Mouse (Mus musculus) lung, postnatal 36 days (tissue): ENCODE results near the gene Tspan4.

ENCODE experiments used
- DNase-seq: peaks from one replicate; pipeline ENCODE4 v3.0.0; 2022; ENCODE audit warnings: mixed read lengths

Gene Tspan4

GRCm38 (mm10) chr7:141475011-141475804 is at the start of gene Tspan4, which contains the start of gene Polr2l:
Tspan4 (plus strand) TSS chr7:141475240.
Polr2l (minus strand) TSS chr7:141475132.
- DNase-seq: peak; percentile 89

DNA sequence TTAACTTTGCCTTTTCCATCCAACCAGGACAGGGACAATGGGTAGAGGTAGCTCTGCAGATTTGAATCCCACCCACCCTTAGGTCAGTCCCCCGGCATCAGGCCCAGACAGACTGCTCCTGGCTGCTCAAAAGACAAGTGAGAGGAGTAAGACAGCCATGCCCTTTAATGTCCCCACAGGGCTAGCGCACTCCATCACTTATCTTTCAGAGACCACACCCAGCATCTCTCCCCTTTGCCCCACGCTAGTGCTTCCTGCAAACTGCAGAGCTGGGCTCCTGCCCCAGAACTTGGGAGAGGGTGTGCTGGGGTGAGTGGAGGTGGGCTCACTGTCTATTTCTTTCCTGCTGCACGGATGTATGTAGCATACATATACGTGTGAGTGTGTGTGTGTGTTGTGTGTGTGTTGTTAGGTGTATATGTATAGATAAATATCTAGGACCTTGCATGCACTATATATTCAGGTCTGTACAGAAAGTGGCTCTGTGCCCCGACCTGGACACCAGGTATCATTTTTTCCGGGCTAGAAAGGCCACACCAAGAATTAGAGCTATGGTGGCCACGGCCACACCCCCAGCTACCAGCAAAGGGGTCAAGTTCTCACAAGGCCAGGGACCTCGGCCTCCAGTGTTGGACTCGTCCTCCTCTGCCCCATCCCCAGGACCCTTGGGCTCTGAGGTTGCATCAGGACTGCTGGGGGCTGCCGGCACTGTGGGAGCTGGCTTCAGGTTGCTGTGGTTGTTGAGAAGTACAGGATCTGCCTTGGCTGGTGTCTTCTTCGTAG is 47.9 kb upstream of the Tspan4 start:
- DNase-seq: no peak

DNA sequence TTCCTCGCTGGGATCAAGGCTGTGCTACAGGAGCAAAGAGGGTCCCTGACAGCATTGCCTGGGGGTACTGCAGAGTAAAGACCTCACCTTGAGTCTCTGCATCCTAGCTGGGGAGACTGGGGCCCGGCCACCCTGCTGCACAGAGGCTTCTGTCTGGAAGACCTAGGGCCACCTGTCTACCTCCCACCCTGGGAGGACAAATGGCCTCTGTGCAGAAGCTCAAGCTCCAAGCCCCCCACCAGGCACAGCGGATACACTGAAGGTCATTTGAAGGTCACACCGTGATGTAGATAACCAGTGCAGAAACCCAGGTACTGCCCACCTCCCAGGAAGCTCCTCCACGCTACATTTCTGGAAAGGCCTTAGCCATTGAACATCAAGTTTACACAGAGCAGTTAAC is 46.3 kb upstream of the Tspan4 start:
- no peak for DNase-seq

GRCm38 (mm10) chr7:141429310-141429709 is 45.7 kb upstream of the Tspan4 start, which contains the start of gene Cend1:
Cend1 (minus strand) TSS chr7:141429491.
- peak; percentile 54 for DNase-seq

DNA sequence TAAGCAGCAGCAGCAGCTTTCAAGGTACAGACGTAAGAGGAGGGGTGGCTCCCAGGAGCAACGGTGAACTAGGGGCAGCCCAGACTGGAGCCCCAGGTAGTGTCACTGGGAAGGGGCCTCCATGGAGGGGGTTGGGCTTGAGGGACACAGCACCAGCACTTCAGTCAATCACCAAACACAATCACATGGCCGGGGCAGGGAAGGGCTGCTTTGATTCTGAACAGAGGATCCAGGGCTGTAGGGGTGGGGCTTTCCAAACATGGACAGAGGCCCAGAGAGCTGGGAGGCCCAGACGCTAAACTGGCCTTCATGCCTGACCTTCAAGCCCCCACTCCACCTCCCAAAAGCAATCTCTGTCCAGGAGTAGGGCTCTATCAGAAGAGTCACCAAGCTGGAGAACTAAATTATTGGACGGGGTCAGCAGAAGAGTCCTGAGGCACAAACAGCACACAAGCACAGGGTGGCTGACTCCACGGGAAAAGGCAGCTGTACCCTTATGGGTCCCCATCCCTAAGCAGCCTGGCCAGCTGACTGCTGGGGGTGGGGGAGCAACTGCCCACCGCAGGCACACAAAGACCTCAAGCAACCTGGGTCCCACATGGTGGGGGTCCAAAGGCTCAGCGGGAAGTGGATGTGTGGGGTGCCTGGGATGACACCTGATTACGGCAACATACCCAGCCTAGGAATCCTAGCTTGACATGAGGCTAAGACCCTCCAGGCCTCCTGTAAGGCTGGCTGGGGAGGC is 45.0 kb upstream of the Tspan4 start:
- no peak for DNase-seq

DNA sequence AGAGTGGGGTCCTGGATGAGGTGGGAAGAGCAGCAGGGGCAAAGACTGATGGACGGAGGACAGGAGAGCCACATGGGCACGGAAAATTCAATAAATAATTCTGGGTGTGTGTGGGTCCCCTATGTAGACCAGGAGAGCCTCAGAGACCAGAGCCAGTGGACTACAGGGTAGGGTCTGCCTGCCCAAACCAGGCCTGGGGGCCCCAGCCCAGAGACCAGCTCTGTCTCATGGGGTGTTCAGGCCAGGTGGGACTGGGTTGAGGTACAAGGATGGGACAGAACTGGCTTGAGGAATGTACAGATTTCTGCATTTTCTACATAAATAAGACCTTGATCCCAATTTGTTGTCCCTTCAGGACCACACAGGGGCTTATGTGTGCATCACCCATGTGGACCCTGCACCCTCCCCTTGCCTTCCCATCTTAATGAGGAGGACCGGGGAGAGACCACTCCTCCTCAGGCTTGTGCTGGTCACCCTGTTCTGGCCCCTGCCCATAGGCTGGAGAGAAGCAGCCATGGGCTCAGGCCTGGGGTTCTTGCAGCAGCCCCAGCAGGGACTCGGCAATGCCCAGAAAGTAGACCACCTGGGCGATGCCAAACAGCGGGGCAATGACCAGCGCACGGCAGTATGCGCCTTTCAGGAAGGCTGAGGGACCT is 44.3 kb upstream of the Tspan4 start:
- DNase-seq: no peak

DNA sequence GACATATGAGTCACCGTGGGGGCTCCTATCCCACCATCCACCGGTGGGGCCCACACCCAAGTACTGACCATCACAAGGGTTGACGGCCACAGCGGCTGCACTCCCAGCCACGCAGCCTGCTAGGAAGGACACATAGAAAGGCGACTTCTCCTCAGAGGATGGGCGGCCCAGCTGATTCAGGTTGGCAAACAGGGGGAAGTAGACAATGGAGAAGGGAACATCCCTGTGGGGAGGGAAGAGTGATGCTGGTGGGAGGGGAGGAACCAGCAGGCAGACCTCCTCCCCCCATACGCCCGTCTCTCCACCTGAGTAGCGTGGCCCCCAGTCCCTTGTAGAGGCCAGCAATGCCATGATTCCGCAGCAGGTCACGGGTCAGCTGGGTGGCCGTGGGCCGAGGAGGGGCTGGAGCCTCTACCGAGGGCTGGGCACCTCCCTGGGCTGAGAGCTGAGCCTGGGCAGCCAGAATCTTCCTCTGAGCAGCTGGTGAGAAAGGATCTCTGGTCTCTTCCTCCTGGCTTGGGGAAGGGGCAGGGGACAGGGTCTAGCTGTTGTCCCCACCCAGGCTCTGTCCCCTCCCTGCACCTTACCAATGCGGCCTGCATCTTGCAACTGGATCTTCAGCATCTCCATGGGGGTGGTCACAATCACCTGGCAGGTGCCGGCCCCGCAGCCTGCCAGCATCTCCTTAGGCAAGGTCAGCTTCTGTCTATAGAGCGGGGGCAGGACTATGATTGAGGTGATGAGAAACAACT is 43.4 kb upstream of the Tspan4 start:
- no peak for DNase-seq

DNA sequence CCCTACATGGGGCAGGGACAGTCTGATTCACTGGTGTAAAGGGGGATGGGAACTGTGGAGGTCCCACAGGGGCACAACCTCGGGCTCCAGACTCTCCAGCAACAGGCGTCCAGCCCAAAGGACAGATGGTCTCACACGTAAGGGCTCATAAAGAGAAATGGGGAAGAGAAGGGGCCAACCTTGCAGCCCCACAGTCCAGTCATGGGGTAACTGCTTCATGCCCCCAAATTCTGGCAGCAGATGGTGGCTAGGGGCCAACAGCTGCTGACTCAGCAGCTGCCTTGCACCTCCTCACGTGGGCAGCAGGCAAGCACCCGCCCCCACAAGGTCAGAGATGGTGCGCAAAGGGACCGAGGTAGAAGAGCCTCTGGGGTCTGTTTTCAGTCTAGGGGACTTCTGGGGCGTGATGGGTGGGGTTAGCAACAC is 42.8 kb upstream of the Tspan4 start:
- DNase-seq: no peak

DNA sequence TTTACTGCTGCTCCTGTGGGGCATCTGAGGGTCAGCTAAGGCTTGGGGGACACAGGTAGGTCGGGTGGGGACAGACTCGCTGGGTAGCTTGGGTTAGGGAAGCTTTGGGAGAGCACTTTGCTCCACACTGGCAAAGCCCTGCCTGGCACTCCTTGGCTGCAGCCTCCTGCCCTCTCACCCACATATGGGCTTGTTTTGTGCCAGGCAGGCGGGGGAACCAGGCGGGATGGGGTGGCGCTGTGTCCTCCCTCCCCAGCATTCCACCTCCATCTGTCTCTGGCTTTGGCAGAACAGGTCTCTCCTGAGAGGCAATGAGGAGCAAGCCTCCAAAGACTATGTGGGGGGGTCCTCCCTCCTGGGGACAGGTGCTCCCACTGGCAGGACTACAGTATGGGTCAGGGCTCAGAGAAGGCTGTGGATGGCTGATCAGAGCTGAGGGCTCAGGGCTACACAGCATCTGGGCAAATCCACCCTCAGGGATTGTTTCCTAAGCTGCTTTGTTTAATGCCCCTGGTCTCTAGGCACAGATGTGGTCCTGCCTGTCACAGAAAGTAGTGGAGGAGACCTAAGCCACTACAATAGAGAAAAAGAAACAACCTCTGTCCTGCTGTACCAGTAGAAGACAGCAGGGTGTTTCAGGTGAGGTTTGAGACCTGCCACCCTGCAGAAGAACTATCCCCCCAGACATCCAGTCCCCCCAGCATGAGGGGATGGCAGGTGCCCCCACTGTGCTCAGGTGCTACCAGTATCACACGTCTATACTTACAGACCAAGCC is 42.1 kb upstream of the Tspan4 start:
- DNase-seq: no peak

GRCm38 (mm10) chr7:141433517-141434400 is 41.3 kb upstream of the Tspan4 start:
- DNase-seq: no peak

DNA sequence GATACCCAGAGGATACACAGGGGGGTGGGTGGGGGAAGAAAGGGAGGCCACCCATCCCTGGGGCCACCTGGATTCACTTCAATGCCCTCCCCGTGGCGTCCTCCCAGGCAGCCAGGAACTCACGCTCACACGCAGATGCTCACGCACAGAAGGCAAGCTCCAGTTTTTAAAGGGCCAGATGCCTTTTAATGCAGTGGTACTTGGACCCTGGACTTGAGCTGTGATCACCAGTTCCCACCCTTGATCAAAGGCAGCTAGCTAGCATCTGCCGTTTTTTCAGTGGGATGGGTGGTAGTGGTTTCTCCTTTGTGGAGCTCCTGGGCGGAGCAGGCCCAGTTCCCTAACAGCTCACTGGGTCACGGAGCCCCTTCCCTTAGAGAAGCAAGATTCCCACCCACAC is 40.6 kb upstream of the Tspan4 start:
- DNase-seq: peak; percentile 54

- peak; percentile 81 for DNase-seq
These were observed 39.7 kb upstream of the Tspan4 start for GRCm38 (mm10) chr7:141435129-141435855.

- no peak for DNase-seq
These were observed 39.1 kb upstream of the Tspan4 start for GRCm38 (mm10) chr7:141435856-141436522.

- no peak for DNase-seq
These were observed 38.5 kb upstream of the Tspan4 start for GRCm38 (mm10) chr7:141436523-141436892.

DNA sequence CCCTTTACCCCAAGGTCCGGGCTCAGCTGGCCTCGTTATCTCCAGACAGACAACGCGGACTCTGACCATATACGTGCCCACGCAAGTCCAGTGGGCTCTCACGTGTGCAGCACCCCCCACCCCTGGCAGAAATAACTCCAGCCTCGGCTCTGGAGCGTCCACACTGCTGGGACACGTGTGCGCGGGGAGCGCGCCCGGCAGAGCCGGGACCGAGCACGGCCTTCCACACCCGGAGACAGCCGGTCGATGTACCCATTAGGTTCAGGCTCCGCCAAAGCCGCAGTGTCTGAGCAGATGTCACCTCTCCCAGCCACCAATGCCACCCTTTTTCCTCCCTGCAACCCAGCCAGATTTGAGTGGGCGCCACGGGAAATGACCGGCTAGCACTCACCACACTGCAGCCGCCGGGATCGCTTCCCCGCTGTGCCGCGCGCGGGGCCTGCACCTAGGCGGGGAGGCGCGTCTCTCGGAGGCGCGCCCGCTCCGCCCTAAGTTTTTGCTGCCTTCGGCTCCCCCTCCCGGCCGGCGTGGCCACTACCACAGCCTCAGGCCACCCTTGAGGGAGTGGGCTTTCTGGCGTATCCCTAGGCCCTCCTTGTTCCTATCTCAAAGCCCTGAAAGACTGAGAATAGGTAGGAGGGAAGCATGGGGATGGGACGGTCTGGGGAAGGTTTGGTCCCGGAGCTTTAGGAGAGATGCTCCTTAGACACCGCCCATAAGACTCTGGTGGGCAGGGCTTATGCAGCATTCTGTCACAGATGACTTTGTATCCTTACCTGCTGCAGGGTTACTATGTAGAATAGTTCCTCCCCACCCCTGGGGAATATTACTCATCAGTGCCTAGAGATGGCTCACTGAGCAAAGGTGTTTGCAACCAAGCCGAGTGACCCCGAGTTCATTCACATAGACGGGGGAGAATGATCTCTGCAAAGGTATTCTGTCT is 37.6 kb upstream of the Tspan4 start, which contains the start of gene Slc25a22:
Gene Slc25a22 (minus strand): TSS at position 715 of the 943 bp plus-strand sequence.
- peak; percentile 90 for DNase-seq

DNA sequence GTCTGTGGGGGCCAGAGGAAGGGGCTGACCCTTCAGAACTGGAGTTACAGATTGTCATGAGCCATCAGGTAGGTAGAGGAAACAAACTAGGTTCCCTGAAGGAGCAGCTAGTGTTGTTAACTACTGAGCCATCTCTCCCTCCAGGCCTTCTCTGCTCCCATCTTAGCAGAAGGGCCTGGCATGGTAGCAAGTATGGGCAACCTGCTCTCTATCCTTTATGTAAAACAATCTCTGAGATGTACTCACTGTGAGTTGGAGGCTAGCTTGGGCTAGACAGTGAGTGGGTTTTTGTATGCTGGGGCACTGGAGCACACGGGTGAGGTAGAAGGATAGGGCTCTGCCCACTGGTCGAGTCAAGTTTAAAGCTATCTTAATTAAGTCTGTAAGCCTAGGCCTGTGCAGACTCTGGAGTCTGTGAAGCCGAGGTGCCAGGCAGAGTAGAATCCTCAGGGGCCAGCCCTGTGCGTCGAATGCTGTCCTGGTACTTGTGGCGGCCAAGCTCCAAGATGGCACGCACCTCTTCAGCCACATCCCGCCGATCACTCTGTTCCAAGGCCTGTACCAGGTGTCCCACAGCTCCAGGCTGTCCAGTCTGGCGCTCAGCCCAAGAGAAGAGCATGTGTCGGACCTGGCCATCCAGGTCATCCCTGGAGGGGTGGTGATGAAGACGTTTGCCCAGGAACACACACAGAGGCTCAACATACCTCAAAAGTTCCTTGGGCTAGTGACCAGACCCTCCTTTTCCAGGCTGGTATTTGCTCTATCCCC is 36.7 kb upstream of the Tspan4 start:
- no peak for DNase-seq
